20 mouse cellular contexts compared by ENCODE assay signal in genomic region chr15:52589391-52589790, GRCm38 (mm10).
DNase-seq lines count a peak whose midpoint lies in the region; ATAC-seq and TF ChIP-seq lines count a peak whose summit lies in the region.
"Had no signal": no experiment of that assay in that cellular context is flagged by ENCODE, and none has a peak within 500 bp of the region (broad histone marks: within the 10 kb centered on the region; RNA-seq: fewer than 3 reads in every experiment).

No protein-coding gene starts in this region.

- no peak for DNase-seq in forebrain, postnatal 0 days
- DNase-seq in heart, postnatal 10 days, result peak; percentile 0 to 1
- DNase-seq in heart, postnatal 25 days (ENCODE audit: low spot score), result no peak
- DNase-seq in neural tube, embryonic 10.5 days (ENCODE audit: extremely low spot score, low spot score), result no peak
- DNase-seq: adrenal gland, adult 8-10 months; cerebellum, adult 9-11 months; gastrocnemius, postnatal 10 days; lung, postnatal 4 days; right cerebral cortex, postnatal 4 days; thymus, adult 2 months had no signal

- intact Hi-C loops in heart, postnatal 10 days (cut with DNase I), result no loop called here
- intact Hi-C loops in heart, postnatal 25 days (cut with DNase I), result no loop called here

- H3K27ac ChIP-seq in forebrain, embryonic 12.5 days, result no peak overlapping the region
- H3K27ac ChIP-seq in forebrain, postnatal 0 days (ENCODE audit: low read depth, low read length), result no peak overlapping the region
- no peak overlapping the region for H3K27ac ChIP-seq in neural tube, embryonic 14.5 days (ENCODE audit: low read depth, low read length)
- H3K27ac ChIP-seq: embryonic facial prominence, embryonic 10.5 days; hindbrain, postnatal 0 days; limb, embryonic 13.5 days; liver, embryonic 14.5 days; lung, embryonic 15.5 days had no signal

- no peaks in the 10 kb centered on the region; the same call in 1 of the 2 replicates for H3K4me1 ChIP-seq in forebrain, embryonic 12.5 days
- no peaks in the 10 kb centered on the region for H3K4me1 ChIP-seq in forebrain, postnatal 0 days (ENCODE audit: insufficient read depth)
- H3K4me1 ChIP-seq in neural tube, embryonic 14.5 days (ENCODE audit: control insufficient read depth, insufficient read depth, low read length), result no peaks in the 10 kb centered on the region
- H3K4me1 ChIP-seq: embryonic facial prominence, embryonic 10.5 days; limb, embryonic 13.5 days; lung, embryonic 15.5 days had no signal

- no peak overlapping the region for H3K4me2 ChIP-seq in forebrain, embryonic 12.5 days
- H3K4me2 ChIP-seq in forebrain, postnatal 0 days (ENCODE audit: low read depth), result no peak overlapping the region
- no peak overlapping the region for H3K4me2 ChIP-seq in neural tube, embryonic 14.5 days (ENCODE audit: low read depth, low read length)
- H3K4me2 ChIP-seq: limb, embryonic 13.5 days; lung, embryonic 15.5 days; midbrain, embryonic 11.5 days had no signal

- 0 out of 2 replicates have a peak, but pooled peaks have one; percentile 17 for ATAC-seq in forebrain, embryonic 12.5 days (ENCODE audit: low FRiP score)
- no peak for ATAC-seq in forebrain, postnatal 0 days
- peak; percentile 54; the same call in 1 of the 2 replicates for ATAC-seq in neural tube, embryonic 14.5 days (ENCODE audit: low read depth)
- ATAC-seq in megakaryocyte-erythroid progenitor cell, adult 5-6 weeks (replicated peaks; ENCODE audit: low FRiP score, low TSS enrichment, poor library complexity, severe bottlenecking), result no peak
- ATAC-seq: hindbrain, postnatal 0 days; intestine, postnatal 0 days had no signal

- no peak for TF ChIP-seq CTCF in forebrain, postnatal 0 days (IDR thresholded peaks at IDR 0.05; ENCODE audit: low read depth)

- no peak overlapping the region for H3K4me3 ChIP-seq in forebrain, embryonic 12.5 days (replicated peaks)
- no peak overlapping the region for H3K4me3 ChIP-seq in forebrain, postnatal 0 days (ENCODE audit: low read depth, low read length)
- no peak overlapping the region for H3K4me3 ChIP-seq in neural tube, embryonic 14.5 days (ENCODE audit: low read depth, low read length)
- H3K4me3 ChIP-seq: embryonic facial prominence, embryonic 10.5 days; limb, embryonic 13.5 days; lung, embryonic 15.5 days had no signal

- H3K27me3 ChIP-seq in forebrain, embryonic 12.5 days, result no peaks in the 10 kb centered on the region
- H3K27me3 ChIP-seq in forebrain, postnatal 0 days (ENCODE audit: insufficient read depth, low read length), result no peaks in the 10 kb centered on the region
- H3K27me3 ChIP-seq in neural tube, embryonic 14.5 days (ENCODE audit: control insufficient read depth, insufficient read depth, low read length), result no peaks in the 10 kb centered on the region
- H3K27me3 ChIP-seq: limb, embryonic 13.5 days; lung, embryonic 15.5 days had no signal

- 25% methylated on average over 4 of the region's 4 CpGs for WGBS in forebrain, embryonic 12.5 days
- WGBS in forebrain, postnatal 0 days, result 33% methylated on average over 4 of the region's 4 CpGs
- 22% methylated on average over 4 of the region's 4 CpGs for WGBS in neural tube, embryonic 14.5 days

- H3K9me3 ChIP-seq in forebrain, embryonic 12.5 days, result no peaks in the 10 kb centered on the region
- no peaks in the 10 kb centered on the region for H3K9me3 ChIP-seq in forebrain, postnatal 0 days (ENCODE audit: low read length)
- no peaks in the 10 kb centered on the region for H3K9me3 ChIP-seq in neural tube, embryonic 14.5 days (ENCODE audit: control insufficient read depth, low read length)
- H3K9me3 ChIP-seq: embryonic facial prominence, embryonic 10.5 days; limb, embryonic 13.5 days; lung, embryonic 15.5 days had no signal

- no peak overlapping the region for H3K9ac ChIP-seq in forebrain, embryonic 12.5 days
- no peak overlapping the region for H3K9ac ChIP-seq in forebrain, postnatal 0 days
- no peak overlapping the region for H3K9ac ChIP-seq in neural tube, embryonic 14.5 days (replicated peaks; ENCODE audit: low read depth, low read length)
- H3K9ac ChIP-seq: limb, embryonic 13.5 days; liver, embryonic 14.5 days; lung, embryonic 15.5 days had no signal

- no peaks in the 10 kb centered on the region for H3K36me3 ChIP-seq in forebrain, embryonic 12.5 days (replicated peaks)
- no peaks in the 10 kb centered on the region for H3K36me3 ChIP-seq in forebrain, postnatal 0 days (ENCODE audit: insufficient read depth)
- H3K36me3 ChIP-seq in neural tube, embryonic 14.5 days (ENCODE audit: control insufficient read depth, insufficient read depth, low read length), result no peaks in the 10 kb centered on the region
- H3K36me3 ChIP-seq: embryonic facial prominence, embryonic 10.5 days; limb, embryonic 13.5 days; lung, embryonic 15.5 days had no signal

Comparison
In these comparisons a context has a peak if more than half of its experiments do, and no peak if none do; other contexts are left out.
1. ATAC-seq: peak in forebrain, embryonic 12.5 days (single experiment) and neural tube, embryonic 14.5 days (single experiment); none in forebrain, postnatal 0 days (single experiment) and megakaryocyte-erythroid progenitor cell, adult 5-6 weeks (single experiment).
2. DNase-seq: peak in heart, postnatal 10 days (2 of 2); none in forebrain, postnatal 0 days (single experiment), heart, postnatal 25 days (single experiment) and neural tube, embryonic 10.5 days (single experiment).